Mouse (Mus musculus): Measurements from ENCODE around the gene Cep135.

GRCm38 (mm10) chr5:76590009-76590408, 1.5 kb downstream of the Cep135 start:
- no peak for TF ChIP-seq CTCF (IDR thresholded peaks at IDR 0.05; ENCODE audit: low read depth)
- TF ChIP-seq EP300 (IDR thresholded peaks at IDR 0.05; ENCODE audit: low read depth): no peak
